Comparison of ENCODE assay signal across 9 mouse cellular contexts in genomic region chr17:25824362-25825142, GRCm38 (mm10). TPM values are rescaled to one million over a fixed set of nuclear protein-coding genes. Genes with fewer than 3 reads are reported as not detected.
A peak's percentile ranks its signal among the peaks of the same experiment; 100 is the strongest.
DNase-seq lines count a peak whose midpoint lies in the region; ATAC-seq lines count a peak whose summit lies in the region.
"Had no signal": no experiment of that assay in that cellular context is flagged by ENCODE, and none has a peak within 500 bp of the region (broad histone marks: within the 10 kb centered on the region; RNA-seq: fewer than 3 reads in every experiment).

No protein-coding gene starts in this region.

- H3K36me3 ChIP-seq in neural tube, embryonic 11.5 days (ENCODE audit: control insufficient read depth, insufficient read depth, low read length), result no peaks in the 10 kb centered on the region
- H3K36me3 ChIP-seq in forebrain, embryonic 12.5 days (replicated peaks), result peaks cover 26% of the 10 kb centered on the region
- peaks cover 6% of the 10 kb centered on the region; the same call in 1 of the 2 replicates for H3K36me3 ChIP-seq in stomach, embryonic 15.5 days

- peaks cover 9% of the 10 kb centered on the region for H3K27me3 ChIP-seq in neural tube, embryonic 11.5 days (ENCODE audit: control insufficient read depth, insufficient read depth, low read length)
- peaks cover 16% of the 10 kb centered on the region for H3K27me3 ChIP-seq in forebrain, embryonic 12.5 days
- H3K27me3 ChIP-seq in stomach, embryonic 15.5 days (replicated peaks), result peaks cover 15% of the 10 kb centered on the region

- H3K4me2 ChIP-seq in neural tube, embryonic 11.5 days (ENCODE audit: low read depth), result peak overlapping the region; percentile 88
- peak overlapping the region; percentile 95 for H3K4me2 ChIP-seq in forebrain, embryonic 12.5 days
- H3K4me2 ChIP-seq in stomach, embryonic 15.5 days, result peak overlapping the region; percentile 71

- whole genome bisulfite sequencing in neural tube, embryonic 11.5 days, result 72% methylated on average over 16 of the region's 17 CpGs
- 78% methylated on average over 17 of the region's 17 CpGs for WGBS in forebrain, embryonic 12.5 days
- WGBS in stomach, embryonic 15.5 days, result 68% methylated on average over 16 of the region's 17 CpGs

- H3K9me3 ChIP-seq in neural tube, embryonic 11.5 days (ENCODE audit: control insufficient read depth, low read length), result no peaks in the 10 kb centered on the region
- no peaks in the 10 kb centered on the region for H3K9me3 ChIP-seq in forebrain, embryonic 12.5 days
- no peaks in the 10 kb centered on the region for H3K9me3 ChIP-seq in stomach, embryonic 15.5 days

- no peak for ATAC-seq in neural tube, embryonic 11.5 days (ENCODE audit: insufficient read depth, low FRiP score, low TSS enrichment)
- ATAC-seq in forebrain, embryonic 12.5 days (ENCODE audit: low FRiP score), result no peak
- ATAC-seq in stomach, embryonic 15.5 days (ENCODE audit: insufficient read depth, low FRiP score, low read depth), result no peak

- H3K27ac ChIP-seq in neural tube, embryonic 11.5 days (ENCODE audit: low read depth, low read length), result no peak overlapping the region
- H3K27ac ChIP-seq in forebrain, embryonic 12.5 days, result no peak overlapping the region
- H3K27ac ChIP-seq in stomach, embryonic 15.5 days, result no peak overlapping the region

- DNase-seq in neural tube, embryonic 11.5 days (ENCODE audit: low spot score), result no peak
- no peak for DNase-seq in neural tube, embryonic 10.5 days (ENCODE audit: extremely low spot score, low spot score)
- DNase-seq in liver (peak; percentile 51), MN1 (ENCODE audit: low spot score) (no peak)
- DNase-seq in testis, postnatal 14 days (ENCODE audit: low spot score), result no peak
- no peak for DNase-seq in frontal cortex, postnatal 10 days (ENCODE audit: low spot score in 2 of 2)
- DNase-seq: lung, postnatal 4 days had no signal

- H3K4me1 ChIP-seq in neural tube, embryonic 11.5 days (ENCODE audit: control insufficient read depth, insufficient read depth, low read length), result peaks cover 21% of the 10 kb centered on the region
- peaks cover 55% of the 10 kb centered on the region for H3K4me1 ChIP-seq in forebrain, embryonic 12.5 days
- peaks cover 33% of the 10 kb centered on the region for H3K4me1 ChIP-seq in stomach, embryonic 15.5 days

- H3K4me3 ChIP-seq in neural tube, embryonic 11.5 days (ENCODE audit: low read depth, low read length), result peak overlapping the region; percentile 44
- peak overlapping the region; percentile 61 for H3K4me3 ChIP-seq in forebrain, embryonic 12.5 days (replicated peaks)
- peak overlapping the region; percentile 60 for H3K4me3 ChIP-seq in stomach, embryonic 15.5 days (replicated peaks)

- H3K9ac ChIP-seq in neural tube, embryonic 11.5 days (ENCODE audit: low read length), result peak overlapping the region; percentile 49
- H3K9ac ChIP-seq in forebrain, embryonic 12.5 days, result peak overlapping the region; percentile 76
- H3K9ac ChIP-seq in stomach, embryonic 15.5 days, result no peak overlapping the region

RNA-seq across cellular contexts. Expression of gene Wdr24, which starts 1.1 kb away (rescaled TPM):
- 29.2 and 31.8 TPM in 2 replicates for polyA plus RNA-seq in neural tube, embryonic 11.5 days (2014; fragmentation: Nextera tagmentation; extraction: Ambion mirVana)
- 27.8 and 28.2 TPM in 2 replicates for polyA plus RNA-seq in forebrain, embryonic 12.5 days (2016; fragmentation: Nextera tagmentation; extraction: Ambion mirVana)
- 24.3 and 25.5 TPM in 2 replicates for polyA plus RNA-seq in stomach, embryonic 15.5 days (2015; fragmentation: Nextera tagmentation; extraction: Ambion mirVana)

RNA-seq across cellular contexts. Expression of gene Jmjd8, which starts 4.1 kb away (rescaled TPM):
- 52.1 and 55.6 TPM in 2 replicates for polyA plus RNA-seq in neural tube, embryonic 11.5 days (2014; fragmentation: Nextera tagmentation; extraction: Ambion mirVana)
- 65.7 and 69.5 TPM in 2 replicates for polyA plus RNA-seq in forebrain, embryonic 12.5 days (2016; fragmentation: Nextera tagmentation; extraction: Ambion mirVana)
- 50.5 and 54.6 TPM in 2 replicates for polyA plus RNA-seq in stomach, embryonic 15.5 days (2015; fragmentation: Nextera tagmentation; extraction: Ambion mirVana)

RNA-seq across cellular contexts. Expression of gene Stub1, which starts 8.7 kb away (rescaled TPM):
- polyA plus RNA-seq in neural tube, embryonic 11.5 days (2014; fragmentation: Nextera tagmentation; extraction: Ambion mirVana), result 327 and 334 TPM in 2 replicates
- 284 and 288 TPM in 2 replicates for polyA plus RNA-seq in forebrain, embryonic 12.5 days (2016; fragmentation: Nextera tagmentation; extraction: Ambion mirVana)
- 312 and 319 TPM in 2 replicates for polyA plus RNA-seq in stomach, embryonic 15.5 days (2015; fragmentation: Nextera tagmentation; extraction: Ambion mirVana)

RNA-seq across cellular contexts. Expression of gene Rhbdl1, which starts 12.5 kb away (rescaled TPM):
- polyA plus RNA-seq in neural tube, embryonic 11.5 days (2014; fragmentation: Nextera tagmentation; extraction: Ambion mirVana), result 4.3 and 4.4 TPM in 2 replicates
- polyA plus RNA-seq in forebrain, embryonic 12.5 days (2016; fragmentation: Nextera tagmentation; extraction: Ambion mirVana), result 5.0 and 5.7 TPM in 2 replicates
- polyA plus RNA-seq in stomach, embryonic 15.5 days (2015; fragmentation: Nextera tagmentation; extraction: Ambion mirVana), result 1.6 and 2.4 TPM in 2 replicates

RNA-seq across cellular contexts. Expression of gene Fbxl16, which starts 15.7 kb away (rescaled TPM):
- polyA plus RNA-seq in neural tube, embryonic 11.5 days (2014; fragmentation: Nextera tagmentation; extraction: Ambion mirVana), result 13.2 and 14.7 TPM in 2 replicates
- 21.0 and 23.7 TPM in 2 replicates for polyA plus RNA-seq in forebrain, embryonic 12.5 days (2016; fragmentation: Nextera tagmentation; extraction: Ambion mirVana)
- 4.1 and 4.6 TPM in 2 replicates for polyA plus RNA-seq in stomach, embryonic 15.5 days (2015; fragmentation: Nextera tagmentation; extraction: Ambion mirVana)
